Mouse (Mus musculus) ES-Bruce4 (cell line): ENCODE results near the gene Kcnh2. TPM values are rescaled to one million over a fixed set of nuclear protein-coding genes. Genes with fewer than 3 reads are reported as not detected.
A peak's percentile ranks its signal among the peaks of the same experiment; 100 is the strongest.

ENCODE experiments used
- H3K27ac ChIP-seq: 2 replicates; pipeline ENCODE4 v1.5.1; 2012; ENCODE audit warnings: low read length, inconsistent platforms; ENCODE audit not compliant: insufficient read depth
- H3K27me3 ChIP-seq: 2 replicates; pipeline ENCODE4 v1.6.1; 2012; ENCODE audit warnings: mild to moderate bottlenecking, low read length, inconsistent platforms; ENCODE audit not compliant: control insufficient read depth, poor library complexity, insufficient read depth, severe bottlenecking
- H3K36me3 ChIP-seq: 2 replicates; pipeline ENCODE4 v1.6.1; 2012; ENCODE audit warnings: inconsistent platforms, mild to moderate bottlenecking, low read length, moderate library complexity; ENCODE audit not compliant: control insufficient read depth, poor library complexity, insufficient read depth, severe bottlenecking
- H3K4me1 ChIP-seq: one replicate; pipeline ENCODE4 v1.8.1; 2011; ENCODE audit warnings: low read length; ENCODE audit not compliant: control insufficient read depth, insufficient read depth
- H3K4me3 ChIP-seq: 2 replicates; pipeline ENCODE4 v1.5.1; 2011; ENCODE audit warnings: low read depth, mild to moderate bottlenecking, low read length
- H3K9ac ChIP-seq: 2 replicates; pipeline ENCODE4 v1.6.1; 2012; ENCODE audit warnings: low read depth, mild to moderate bottlenecking, inconsistent platforms; ENCODE audit not compliant: poor library complexity, severe bottlenecking
- H3K9me3 ChIP-seq: replicated peaks from 2 replicates; pipeline ENCODE4 v1.6.1; 2012; ENCODE audit warnings: mild to moderate bottlenecking, low read length, inconsistent platforms; ENCODE audit not compliant: control insufficient read depth, poor library complexity, insufficient read depth, severe bottlenecking
- CTCF ChIP-seq: IDR thresholded peaks from one replicate; pipeline ENCODE4 v1.8.1; 2011; ENCODE audit warnings: low read depth, low read length
- EP300 ChIP-seq: IDR thresholded peaks from 2 replicates; pipeline ENCODE4 v1.6.1; 2011; ENCODE audit warnings: low read depth, low read length; ENCODE audit not compliant: insufficient read depth
- POLR2A ChIP-seq: IDR thresholded peaks from one replicate; pipeline ENCODE4 v1.8.1; 2011; ENCODE audit warnings: low read length; ENCODE audit not compliant: insufficient read depth
- polyA plus RNA-seq: library from polyadenylated mRNA; stranded (reverse); fragments of >200 nt; gene quantifications from 2 replicates; pipeline ENCODE4 v1.2.4, GENCODE M21; 2011; ENCODE audit warnings: low read depth; ENCODE audit not compliant: missing spikeins, insufficient read depth, insufficient read length

The Kcnh2 gene
- polyA plus RNA-seq, 1 experiment = 3.3 TPM

- H3K27me3 ChIP-seq = no peaks in the 10 kb centered on the region
- H3K36me3 ChIP-seq = no peaks in the 10 kb centered on the region
- no peak overlapping the region for H3K4me3 ChIP-seq
- no peak for TF ChIP-seq EP300
- TF ChIP-seq POLR2A = no peak
- TF ChIP-seq CTCF = no peak
- H3K9ac ChIP-seq = no peak overlapping the region
- H3K9me3 ChIP-seq = no peaks in the 10 kb centered on the region
- H3K27ac ChIP-seq = no peak overlapping the region
- no peaks in the 10 kb centered on the region for H3K4me1 ChIP-seq
Observed at GRCm38 (mm10) chr5:24374216-24374615, 22.8 kb upstream of the Kcnh2 start.

- Histone ChIP-seq H3K4me3 (no peak overlapping the region), H3K27ac (no peak overlapping the region), H3K4me1 (no peaks in the 10 kb centered on the region), H3K9ac (no peak overlapping the region), H3K36me3 (no peaks in the 10 kb centered on the region), H3K27me3 (no peaks in the 10 kb centered on the region), H3K9me3 (no peaks in the 10 kb centered on the region)
- TF ChIP-seq POLR2A (no peak), CTCF (no peak), EP300 (no peak)
Observed at GRCm38 (mm10) chr5:24373807-24374206, 22.4 kb upstream of the Kcnh2 start.

- Histone ChIP-seq H3K9me3 (no peaks in the 10 kb centered on the region), H3K27me3 (no peaks in the 10 kb centered on the region), H3K36me3 (no peaks in the 10 kb centered on the region), H3K4me1 (no peaks in the 10 kb centered on the region), H3K4me3 (no peak overlapping the region), H3K27ac (no peak overlapping the region), H3K9ac (no peak overlapping the region)
- TF ChIP-seq CTCF (no peak), POLR2A (no peak), EP300 (no peak)
Observed at GRCm38 (mm10) chr5:24369767-24370166, 18.4 kb upstream of the Kcnh2 start.

- Histone ChIP-seq H3K4me3 (no peak overlapping the region), H3K36me3 (no peaks in the 10 kb centered on the region), H3K27ac (no peak overlapping the region), H3K4me1 (no peaks in the 10 kb centered on the region), H3K9me3 (no peaks in the 10 kb centered on the region), H3K27me3 (no peaks in the 10 kb centered on the region), H3K9ac (no peak overlapping the region)
- TF ChIP-seq POLR2A (no peak), CTCF (no peak), EP300 (no peak)
Observed at GRCm38 (mm10) chr5:24366426-24366825, 15.0 kb upstream of the Kcnh2 start.

- no peak overlapping the region for H3K27ac ChIP-seq
- TF ChIP-seq EP300 = no peak
- TF ChIP-seq CTCF = no peak
- no peak overlapping the region for H3K4me3 ChIP-seq
Observed at GRCm38 (mm10) chr5:24365528-24365927, 14.1 kb upstream of the Kcnh2 start.

GRCm38 (mm10) chr5:24364963-24365362 is 13.6 kb upstream of the Kcnh2 start:
- Histone ChIP-seq H3K4me1 (peaks cover 2% of the 10 kb centered on the region), H3K36me3 (no peaks in the 10 kb centered on the region), H3K9ac (no peak overlapping the region), H3K27me3 (no peaks in the 10 kb centered on the region), H3K9me3 (no peaks in the 10 kb centered on the region), H3K27ac (no peak overlapping the region), H3K4me3 (no peak overlapping the region; the same call in 1 of the 2 replicates)
- TF ChIP-seq EP300 = no peak
- no peak for TF ChIP-seq POLR2A
- no peak for TF ChIP-seq CTCF

More at GRCm38 (mm10) chr5:24365528-24365927, 14.1 kb upstream of the Kcnh2 start:
- Histone ChIP-seq H3K4me1 (peaks cover 2% of the 10 kb centered on the region), H3K36me3 (no peaks in the 10 kb centered on the region), H3K9me3 (no peaks in the 10 kb centered on the region), H3K9ac (no peak overlapping the region), H3K27me3 (no peaks in the 10 kb centered on the region)

GRCm38 (mm10) chr5:24364508-24364907 is 13.1 kb upstream of the Kcnh2 start, which contains the start of gene Nos3:
TSS of gene Nos3 (plus strand) at chr5:24364810.
- Histone ChIP-seq H3K27me3 (no peaks in the 10 kb centered on the region), H3K4me3 (peak within 1 kb of the TSS; percentile 9; the same call in 1 of the 2 replicates), H3K4me1 (peaks cover 2% of the 10 kb centered on the region), H3K9me3 (no peaks in the 10 kb centered on the region), H3K9ac (no peak within 1 kb of the TSS), H3K36me3 (no peaks in the 10 kb centered on the region), H3K27ac (no peak within 1 kb of the TSS)
- TF ChIP-seq POLR2A (no peak), CTCF (no peak), EP300 (no peak)
